In genomic region chr13:54222921-54223769, GRCm38 (mm10) we compare ENCODE assay signal across 14 mouse cellular contexts. TPM values are rescaled to one million over a fixed set of nuclear protein-coding genes. Genes with fewer than 3 reads are reported as not detected.
DNase-seq lines count a peak whose midpoint lies in the region; TF ChIP-seq lines count a peak whose summit lies in the region.
"Had no signal": no experiment of that assay in that cellular context is flagged by ENCODE, and none has a peak within 500 bp of the region (broad histone marks: within the 10 kb centered on the region; RNA-seq: fewer than 3 reads in every experiment).

No protein-coding gene starts in this region.

- H3K4me3 ChIP-seq in layer of hippocampus, adult 2 months, result no peak overlapping the region
- no peak overlapping the region for H3K4me3 ChIP-seq in bone marrow, adult 2 months (replicated peaks; ENCODE audit: control insufficient read depth, low read depth, low read length)
- no peak overlapping the region for H3K4me3 ChIP-seq in limb, embryonic 10.5 days
- H3K4me3 ChIP-seq: embryonic facial prominence, embryonic 15.5 days; midbrain, embryonic 15.5 days; neural tube, embryonic 15.5 days had no signal

- no peaks in the 10 kb centered on the region for H3K36me3 ChIP-seq in limb, embryonic 10.5 days
- H3K36me3 ChIP-seq: embryonic facial prominence, embryonic 15.5 days; midbrain, embryonic 15.5 days; neural tube, embryonic 15.5 days had no signal

- H3K4me1 ChIP-seq in bone marrow, adult 2 months (ENCODE audit: control insufficient read depth, insufficient read depth, low read length), result peaks cover 8% of the 10 kb centered on the region
- peaks cover 4% of the 10 kb centered on the region; the same call in 1 of the 2 replicates for H3K4me1 ChIP-seq in limb, embryonic 10.5 days
- H3K4me1 ChIP-seq: embryonic facial prominence, embryonic 15.5 days; neural tube, embryonic 15.5 days had no signal

- no peak for TF ChIP-seq POLR2A in bone marrow, adult 2 months (IDR thresholded peaks at IDR 0.05; ENCODE audit: borderline replicate concordance, control insufficient read depth, low read depth, low read length)

- H3K9me3 ChIP-seq in limb, embryonic 10.5 days (replicated peaks), result no peaks in the 10 kb centered on the region
- H3K9me3 ChIP-seq: embryonic facial prominence, embryonic 15.5 days; midbrain, embryonic 15.5 days; neural tube, embryonic 15.5 days had no signal

- no peak for DNase-seq in layer of hippocampus, adult 2 months (ENCODE audit: low spot score in 2 of 2)
- no peak for DNase-seq in layer of hippocampus, adult 8-10 months (ENCODE audit: low spot score in 2 of 2)
- peak; percentile 55 for DNase-seq in A20 (ENCODE audit: low read depth, low spot score)
- DNase-seq in lung, postnatal 36 days, result peak; percentile 39
- DNase-seq in limb, embryonic 10.5 days (ENCODE audit: low spot score), result no peak
- no peak for DNase-seq in cerebellum, postnatal 25 days
- DNase-seq in adrenal gland, adult 8-10 months, result no peak
- DNase-seq: cerebellum, adult 9-11 months; kidney, postnatal 14 days; right cerebral cortex, postnatal 25 days had no signal

- peak overlapping the region; percentile 68 for H3K27ac ChIP-seq in layer of hippocampus, adult 2 months
- H3K27ac ChIP-seq in bone marrow, adult 2 months (ENCODE audit: control insufficient read depth, insufficient read depth, low read depth, low read length, poor library complexity), result peak overlapping the region; percentile 57
- no peak overlapping the region for H3K27ac ChIP-seq in limb, embryonic 10.5 days
- H3K27ac ChIP-seq: embryonic facial prominence, embryonic 15.5 days; midbrain, embryonic 15.5 days; neural tube, embryonic 15.5 days had no signal

- no peaks in the 10 kb centered on the region for H3K27me3 ChIP-seq in limb, embryonic 10.5 days (ENCODE audit: low read depth, poor library complexity, severe bottlenecking)
- H3K27me3 ChIP-seq: neural tube, embryonic 15.5 days had no signal

- no peak for TF ChIP-seq CTCF in layer of hippocampus, adult 2 months (conservative IDR thresholded peaks at IDR 0.05)
- TF ChIP-seq CTCF in bone marrow, adult 2 months (IDR thresholded peaks at IDR 0.05; ENCODE audit: control insufficient read depth, insufficient read depth, low read length), result no peak

- WGBS in bone marrow, adult 2 months, result 40% methylated on average over 13 of the region's 13 CpGs
- 61% methylated on average over 13 of the region's 13 CpGs for WGBS in limb, embryonic 10.5 days

RNA-seq across cellular contexts. Expression of gene Hrh2, which starts 31.2 kb away (rescaled TPM):
- total RNA-seq in layer of hippocampus, adult 2 months (2021), result 1 to 10 TPM; 6.3 to 6.9 TPM
- 10 to 100 TPM in 2 of 4 experiments, 1 to 10 TPM in 2; 6.6 to 10.8 (median 8.9) TPM for total RNA-seq in layer of hippocampus, adult 8-10 months (2022)
- 1.3 and 4.4 TPM in 2 replicates for polyA plus RNA-seq in bone marrow, adult 2 months (2011; ENCODE audit: insufficient read depth, insufficient read length, low replicate concordance, missing spikeins)
- polyA plus RNA-seq in limb, embryonic 10.5 days (2016; fragmentation: Nextera tagmentation; extraction: Ambion mirVana), result 0.05 TPM in 1 of 2 replicates, not detected in the other
- total RNA-seq in adrenal gland, adult 8-10 months (2022), result under 1 TPM; 0.10 to 0.48 (median 0.34) TPM

Comparison
In these comparisons a context has a peak if more than half of its experiments do, and no peak if none do; other contexts are left out.
1. DNase-seq: peak in A20 (single experiment) and lung, postnatal 36 days (single experiment); none in layer of hippocampus, adult 2 months (0 of 2), layer of hippocampus, adult 8-10 months (0 of 2), limb, embryonic 10.5 days (single experiment), cerebellum, postnatal 25 days (0 of 2) and adrenal gland, adult 8-10 months (single experiment).
2. RNA of gene Hrh2, which starts 31.2 kb away (total RNA-seq): 6.6 to 10.8 TPM in layer of hippocampus, adult 8-10 months and 6.3 to 6.9 TPM in layer of hippocampus, adult 2 months; 0.10 to 0.48 TPM in adrenal gland, adult 8-10 months; every median in the first group is over 4 times any median in the second.